Mouse (Mus musculus) urinary bladder, postnatal 4 days (tissue): ENCODE results near the gene Acot11.
"Not testable (repeated sequence)": the region's sequence is repeated elsewhere in the genome, so short reads cannot be mapped to it uniquely, and the experiment has no call there.

Experiments used
- DNase-seq, 2 experiments: peaks; one replicate each; pipeline ENCODE4 v3.0.0; 2021 to 2022; ENCODE audit warnings: low spot score in 2 of 2

Gene Acot11

GRCm38 (mm10) chr4:106810039-106810438, 5.2 kb upstream of the Acot11 start:
- DNase-seq, result no peak

DNA sequence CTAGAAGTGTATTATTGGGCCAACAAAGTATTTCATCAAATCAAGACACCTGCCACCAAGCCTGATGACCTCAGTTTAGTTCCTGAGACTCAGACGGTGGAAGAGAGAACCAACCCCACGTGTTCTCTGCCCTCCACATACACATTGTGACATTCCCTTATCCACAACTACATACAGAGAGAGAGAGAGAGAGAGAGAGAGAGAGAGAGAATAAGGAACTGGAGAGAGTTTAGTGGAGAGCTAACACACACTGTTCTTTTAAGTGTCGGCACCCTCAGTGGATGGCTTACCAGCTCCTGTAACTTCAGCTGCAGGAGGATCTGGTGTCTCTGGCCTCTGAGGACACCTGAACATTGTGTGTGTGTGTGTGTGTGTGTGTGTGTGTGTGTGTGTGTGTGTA, 2.5 kb upstream of the Acot11 start:
- DNase-seq, result no peak

GRCm38 (mm10) chr4:106805890-106806289, 1.1 kb upstream of the Acot11 start:
- DNase-seq, result no peak

GRCm38 (mm10) chr4:106804201-106804909, 443 bp downstream of the Acot11 start:
- no peak for DNase-seq

GRCm38 (mm10) chr4:106803781-106804180, 1.0 kb downstream of the Acot11 start:
- DNase-seq, result no peak

GRCm38 (mm10) chr4:106799772-106800336, 4.9 kb downstream of the Acot11 start:
- peak; percentile 77 for DNase-seq

DNA sequence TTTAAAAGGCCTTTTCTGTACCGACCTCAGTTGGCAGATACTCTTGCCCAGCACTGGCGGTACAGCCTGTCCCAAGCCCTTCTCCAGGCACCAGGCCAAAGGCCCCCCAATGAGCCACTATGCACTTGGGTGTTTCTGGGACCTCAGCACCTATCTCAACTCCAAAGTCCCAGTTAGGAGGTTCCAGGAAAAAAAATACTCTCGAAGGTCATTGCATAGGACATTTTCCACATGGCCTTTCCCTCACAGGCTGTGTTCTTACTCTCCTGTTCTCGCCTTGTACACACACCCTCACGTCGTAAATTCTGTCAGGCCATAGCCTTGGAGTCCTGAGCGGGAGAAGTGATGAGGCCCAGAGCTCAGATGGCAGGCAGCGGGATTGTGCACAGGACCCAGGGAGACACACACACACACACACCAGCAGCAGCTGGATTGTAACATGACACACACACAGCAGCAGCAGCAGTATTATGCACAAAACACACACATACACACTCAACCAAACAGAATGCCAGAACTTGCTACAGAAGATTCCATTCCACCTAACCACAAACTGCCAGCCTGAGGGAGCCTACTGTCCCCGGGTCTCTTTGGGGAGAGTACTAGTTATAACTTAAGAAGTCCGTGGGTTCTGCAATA, 5.8 kb downstream of the Acot11 start:
- no peak for DNase-seq

GRCm38 (mm10) chr4:106795289-106795688, 9.5 kb downstream of the Acot11 start:
- DNase-seq, result no peak

DNA sequence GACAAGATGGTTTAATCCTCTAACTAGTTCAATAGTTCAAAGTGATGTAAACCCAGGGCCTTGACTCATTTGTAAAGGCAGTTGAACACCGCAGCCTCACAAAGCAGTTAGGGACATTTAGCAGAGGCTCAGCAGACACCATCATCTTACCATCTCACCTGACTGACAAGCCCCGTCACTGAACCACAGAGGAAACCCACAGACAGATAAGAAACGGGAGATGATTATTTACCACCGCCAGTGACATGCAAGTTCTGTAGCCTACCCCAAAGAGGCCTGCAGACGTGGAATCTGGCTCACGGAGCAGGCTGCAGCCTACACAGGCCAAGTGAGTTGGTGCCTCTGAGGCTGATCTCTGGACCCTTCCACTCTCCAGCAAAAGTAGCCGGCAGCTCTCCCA, 10.6 kb downstream of the Acot11 start:
- no peak for DNase-seq

DNA sequence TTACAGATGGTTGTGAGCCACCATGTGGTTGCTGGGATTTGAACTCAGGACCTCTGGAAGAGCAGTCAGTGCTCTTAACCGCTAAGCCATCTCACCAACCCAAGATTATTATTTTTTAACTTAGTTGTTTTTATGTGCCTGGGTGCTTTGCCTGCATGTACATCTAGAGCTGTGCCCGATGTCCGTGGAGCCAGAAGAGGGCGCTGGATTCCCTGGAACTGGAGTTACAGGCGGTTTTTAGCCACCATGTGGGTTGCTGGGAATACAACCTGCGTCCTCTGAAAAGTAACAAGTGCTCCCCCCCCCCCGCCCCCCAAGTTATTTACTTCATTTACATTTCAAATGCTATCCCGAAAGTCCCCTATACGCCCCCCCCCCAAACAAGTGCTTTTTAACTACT, 11.0 kb downstream of the Acot11 start:
- not testable (repeated sequence) for DNase-seq

GRCm38 (mm10) chr4:106792276-106792675, 12.5 kb downstream of the Acot11 start:
- no peak for DNase-seq

- DNase-seq, result no peak
Observed at GRCm38 (mm10) chr4:106790938-106791337, 13.9 kb downstream of the Acot11 start.

DNA sequence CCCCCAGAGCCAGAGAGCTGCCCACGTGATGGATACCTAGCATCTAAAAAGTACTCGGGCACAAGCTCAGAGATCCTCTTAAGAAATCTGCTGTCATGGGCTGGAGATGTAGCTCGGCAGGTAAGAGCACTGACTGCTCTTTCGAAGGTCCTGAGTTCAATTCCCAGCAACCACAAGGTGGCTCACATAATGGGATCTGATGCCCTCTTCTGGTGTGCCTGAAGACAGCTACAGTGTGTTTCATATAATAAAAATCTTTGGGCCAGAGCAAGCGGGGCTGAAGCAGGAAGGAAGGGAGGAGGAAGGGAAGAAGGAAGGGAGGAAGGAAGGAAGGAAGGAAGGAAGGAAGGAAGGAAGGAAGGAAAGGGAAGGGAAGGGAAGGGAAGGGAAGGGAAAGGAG, 14.6 kb downstream of the Acot11 start:
- DNase-seq, result not testable (repeated sequence)

DNA sequence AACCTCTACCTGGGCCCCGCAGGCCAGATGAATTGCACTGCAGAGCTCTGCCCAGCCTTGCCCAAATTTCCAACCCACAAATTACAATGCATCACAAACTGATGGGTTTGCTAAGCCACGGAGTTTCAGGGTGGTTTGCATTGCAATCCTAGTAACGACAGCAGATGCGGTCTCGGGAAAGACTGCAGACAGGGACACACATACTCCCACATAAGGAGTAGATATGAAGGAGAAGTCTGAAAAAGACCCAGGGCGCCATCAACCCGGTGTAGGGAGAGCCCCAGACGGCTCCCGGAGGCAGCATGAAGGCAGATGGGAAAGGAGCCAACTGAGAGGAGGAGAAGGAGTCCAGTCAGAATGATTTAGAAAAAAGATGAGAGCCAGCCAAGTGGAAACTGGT, 15.1 kb downstream of the Acot11 start:
- no peak for DNase-seq

GRCm38 (mm10) chr4:106788627-106789026, 16.2 kb downstream of the Acot11 start:
- DNase-seq, result no peak

- no peak for DNase-seq
Observed at GRCm38 (mm10) chr4:106787830-106788229, 17.0 kb downstream of the Acot11 start.

GRCm38 (mm10) chr4:106785753-106786540, 18.9 kb downstream of the Acot11 start:
- no peak for DNase-seq

- no peak for DNase-seq
Observed at GRCm38 (mm10) chr4:106785345-106785744, 19.5 kb downstream of the Acot11 start.

DNA sequence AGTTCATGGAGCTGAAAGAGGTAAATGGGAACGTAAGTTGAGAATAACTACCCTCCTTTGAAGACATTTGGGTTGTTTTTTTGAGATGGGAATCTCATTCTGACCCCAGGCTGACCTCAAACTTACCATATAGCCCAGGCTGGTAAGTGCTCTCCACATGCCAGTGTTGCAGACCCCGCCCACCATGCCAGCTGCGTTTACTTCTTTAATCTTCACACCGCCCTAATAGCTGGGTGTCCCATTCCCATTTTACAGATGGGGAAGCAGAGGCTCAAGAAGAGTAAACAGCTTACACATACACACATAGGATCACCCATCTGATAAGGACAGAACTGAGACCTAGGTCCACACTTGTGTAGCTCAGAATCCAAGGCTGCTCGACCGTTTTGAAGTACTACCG, 20.0 kb downstream of the Acot11 start:
- DNase-seq, result no peak

- DNase-seq, result no peak
Observed at GRCm38 (mm10) chr4:106783137-106783536, 21.7 kb downstream of the Acot11 start.

GRCm38 (mm10) chr4:106780045-106780444, 24.8 kb downstream of the Acot11 start:
- DNase-seq, result no peak

- peak; percentile 88 to 94 for DNase-seq
Observed at GRCm38 (mm10) chr4:106778116-106778788, 26.5 kb downstream of the Acot11 start.
